Mouse (Mus musculus) bone marrow macrophage, adult 2 months (primary cell): ENCODE measurements around the gene Clrn3.

ENCODE experiments used
- CTCF ChIP-seq: IDR thresholded peaks from 2 replicates; pipeline ENCODE4 v1.5.1; 2012; ENCODE audit warnings: low read depth, mild to moderate bottlenecking, low read length, moderate library complexity
- POLR2A ChIP-seq: IDR thresholded peaks from 2 replicates; pipeline ENCODE4 v1.6.1; 2012; ENCODE audit warnings: mild to moderate bottlenecking, low read depth, low read length, borderline replicate concordance

DNA sequence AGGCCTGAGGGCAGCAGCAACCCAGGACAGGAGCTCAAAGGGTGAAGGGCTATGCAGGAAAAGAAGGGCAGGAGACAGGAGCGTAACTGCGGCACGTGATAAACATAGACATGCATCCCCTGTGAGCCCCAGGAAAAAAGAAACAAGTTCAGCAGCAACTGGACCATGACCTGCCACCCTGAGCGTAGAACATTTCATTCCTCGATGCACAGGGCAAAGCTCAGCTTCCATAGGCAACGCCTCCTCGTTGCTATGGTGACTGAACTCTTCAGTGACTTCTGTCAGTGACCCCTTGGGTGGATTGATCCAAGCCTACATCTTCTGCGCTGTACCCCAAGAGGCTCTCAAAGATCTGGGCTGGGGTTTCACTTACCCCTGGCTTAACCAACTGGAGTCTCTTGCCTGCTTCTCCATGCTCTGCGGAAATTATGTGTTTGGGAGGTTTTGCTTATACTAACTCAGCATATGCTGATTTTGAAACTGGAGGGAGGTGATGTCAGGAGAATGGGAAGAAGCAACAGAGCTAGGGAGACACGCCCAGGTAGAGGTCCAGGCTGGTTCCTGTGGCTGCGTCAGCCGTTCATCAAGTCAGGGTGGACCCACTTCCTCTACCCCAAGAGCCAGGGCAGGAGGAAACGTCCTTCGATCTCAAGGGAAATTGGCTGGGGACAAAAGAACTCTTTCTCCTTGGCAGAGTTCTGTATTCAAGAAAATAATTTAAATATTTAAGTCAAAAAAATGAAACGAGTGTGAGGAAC, 6.5 kb downstream of the Clrn3 start:
- TF ChIP-seq CTCF: no peak
- TF ChIP-seq POLR2A: no peak
